Mouse (Mus musculus) gastrocnemius, adult 8-10 months (tissue): Measurements from ENCODE around the gene Sorbs1. TPM values are rescaled to one million over a fixed set of nuclear protein-coding genes. Genes with fewer than 3 reads are reported as not detected.
A peak's percentile ranks its signal among the peaks of the same experiment; 100 is the strongest.

Experiments used
- DNase-seq, 2 experiments: peaks; one replicate each; pipeline ENCODE4 v3.0.0; 2022; ENCODE audit warnings: low spot score in 2 of 2
- total RNA-seq, 4 experiments: library from RNA; stranded (reverse); gene quantifications; 2 replicates each; pipeline ENCODE4 v1.2.4; 2022

Sorbs1 gene
- total RNA-seq, 4 experiments from 2014 or later: 169 to 173 (median 171) TPM

- DNase-seq: no peak
Observed at GRCm38 (mm10) chr19:40438907-40439306, 74.7 kb downstream of the Sorbs1 start.

- DNase-seq: peak; percentile 20 to 33
Observed at GRCm38 (mm10) chr19:40437651-40438068, 75.9 kb downstream of the Sorbs1 start.

- DNase-seq: peak; percentile 21 to 30
Observed at GRCm38 (mm10) chr19:40436465-40437200, 76.9 kb downstream of the Sorbs1 start.

- no peak for DNase-seq
Observed at GRCm38 (mm10) chr19:40435797-40436196, 77.8 kb downstream of the Sorbs1 start.

- DNase-seq: no peak
Observed at GRCm38 (mm10) chr19:40435045-40435444, 78.5 kb downstream of the Sorbs1 start.

- no peak for DNase-seq
Observed at GRCm38 (mm10) chr19:40434042-40434869, 79.3 kb downstream of the Sorbs1 start.

GRCm38 (mm10) chr19:40433316-40433912, 80.2 kb downstream of the Sorbs1 start:
- DNase-seq: no peak

- DNase-seq: no peak
Observed at GRCm38 (mm10) chr19:40431969-40432368, 81.6 kb downstream of the Sorbs1 start.

GRCm38 (mm10) chr19:40429572-40429971, 84.0 kb downstream of the Sorbs1 start:
- no peak for DNase-seq

GRCm38 (mm10) chr19:40429169-40429568, 84.4 kb downstream of the Sorbs1 start:
- no peak for DNase-seq

- no peak for DNase-seq
Observed at GRCm38 (mm10) chr19:40426103-40426960, 87.2 kb downstream of the Sorbs1 start.

GRCm38 (mm10) chr19:40425326-40425725, 88.3 kb downstream of the Sorbs1 start:
- no peak for DNase-seq

GRCm38 (mm10) chr19:40421037-40421436, 92.5 kb downstream of the Sorbs1 start:
- DNase-seq: no peak

GRCm38 (mm10) chr19:40419315-40419714, 94.3 kb downstream of the Sorbs1 start:
- DNase-seq: no peak

- DNase-seq: no peak
Observed at GRCm38 (mm10) chr19:40417155-40417821, 96.3 kb downstream of the Sorbs1 start.

GRCm38 (mm10) chr19:40415725-40416124, 97.9 kb downstream of the Sorbs1 start:
- no peak for DNase-seq

GRCm38 (mm10) chr19:40414798-40415475, 98.6 kb downstream of the Sorbs1 start:
- no peak for DNase-seq

GRCm38 (mm10) chr19:40414386-40414785, 99.2 kb downstream of the Sorbs1 start:
- no peak for DNase-seq

GRCm38 (mm10) chr19:40411379-40411813, 102.2 kb downstream of the Sorbs1 start:
- no peak for DNase-seq

- DNase-seq: no peak
Observed at GRCm38 (mm10) chr19:40410511-40410910, 103.1 kb downstream of the Sorbs1 start.
